8 mouse cellular contexts compared by ENCODE assay signal in genomic region chr9:31280366-31281010, GRCm38 (mm10). TPM values are rescaled to one million over a fixed set of nuclear protein-coding genes. Genes with fewer than 3 reads are reported as not detected.
DNase-seq lines count a peak whose midpoint lies in the region; ATAC-seq lines count a peak whose summit lies in the region.

Prdm10 (plus strand) TSS chr9:31280538.

- peak; percentile 95 for DNase-seq in B cell, adult 2 months
- peak; percentile 98 for DNase-seq in brain, adult 2 months (ENCODE audit: low read depth, low spot score)
- DNase-seq in liver, embryonic 11.5 days (ENCODE audit: low spot score): peak; percentile 97
- DNase-seq in naive thymus-derived CD4-positive, alpha-beta T cell, adult 2 months (ENCODE audit: low read depth): peak; percentile 96

- WGBS in heart, embryonic 11.5 days (ENCODE audit: insufficient replicate concordance): 1% methylated on average over 45 of the region's 45 CpGs
- whole genome bisulfite sequencing in kidney, embryonic 16.5 days: 0% methylated on average over 38 of the region's 45 CpGs
- WGBS in liver, embryonic 11.5 days: 1% methylated on average over 44 of the region's 45 CpGs
- under 1% methylated on average over 44 of the region's 45 CpGs for WGBS in stomach, embryonic 14.5 days

- H3K27me3 ChIP-seq in heart, embryonic 11.5 days (ENCODE audit: control insufficient read depth, insufficient read depth, low read length): no peaks in the 10 kb centered on the region
- no peaks in the 10 kb centered on the region for H3K27me3 ChIP-seq in kidney, embryonic 16.5 days (ENCODE audit: insufficient read depth, low read length)
- H3K27me3 ChIP-seq in liver, embryonic 11.5 days (replicated peaks; ENCODE audit: control insufficient read depth, insufficient read depth, low read length): no peaks in the 10 kb centered on the region
- H3K27me3 ChIP-seq in stomach, embryonic 14.5 days (ENCODE audit: control insufficient read depth, insufficient read depth, low read length): no peaks in the 10 kb centered on the region

- H3K4me2 ChIP-seq in heart, embryonic 11.5 days: peak within 1 kb of the TSS; percentile 64
- peak within 1 kb of the TSS; percentile 68 for H3K4me2 ChIP-seq in kidney, embryonic 16.5 days (replicated peaks; ENCODE audit: low read depth, low read length)
- peak within 1 kb of the TSS; percentile 85 for H3K4me2 ChIP-seq in liver, embryonic 11.5 days
- peak within 1 kb of the TSS; percentile 65 for H3K4me2 ChIP-seq in stomach, embryonic 14.5 days (replicated peaks; ENCODE audit: low read depth, low read length)

- no peaks in the 10 kb centered on the region for H3K9me3 ChIP-seq in heart, embryonic 11.5 days (replicated peaks; ENCODE audit: control insufficient read depth, low read length)
- no peaks in the 10 kb centered on the region for H3K9me3 ChIP-seq in kidney, embryonic 16.5 days (ENCODE audit: low read length)
- no peaks in the 10 kb centered on the region for H3K9me3 ChIP-seq in liver, embryonic 11.5 days (ENCODE audit: control insufficient read depth, low read length)
- no peaks in the 10 kb centered on the region for H3K9me3 ChIP-seq in stomach, embryonic 14.5 days (ENCODE audit: control insufficient read depth, low read depth, low read length)

- H3K4me1 ChIP-seq in heart, embryonic 11.5 days (ENCODE audit: control insufficient read depth, insufficient read depth, low read length): peaks cover 3% of the 10 kb centered on the region; the same call in 1 of the 2 replicates
- peaks cover 18% of the 10 kb centered on the region for H3K4me1 ChIP-seq in kidney, embryonic 16.5 days (ENCODE audit: insufficient read depth, low read length)
- H3K4me1 ChIP-seq in liver, embryonic 11.5 days (replicated peaks; ENCODE audit: control insufficient read depth, insufficient read depth, low read length): peaks cover 35% of the 10 kb centered on the region
- H3K4me1 ChIP-seq in stomach, embryonic 14.5 days (ENCODE audit: control insufficient read depth, insufficient read depth, low read length): peaks cover 7% of the 10 kb centered on the region; the same call in 1 of the 2 replicates

- ATAC-seq in erythroblast, adult 5-6 weeks (replicated peaks; ENCODE audit: low FRiP score, poor library complexity, severe bottlenecking): peak; percentile 86
- ATAC-seq in heart, embryonic 11.5 days (replicated peaks; ENCODE audit: insufficient number of reproducible peaks, low FRiP score, low TSS enrichment): peak; percentile 91
- peak; percentile 95 for ATAC-seq in kidney, embryonic 16.5 days (ENCODE audit: low FRiP score, low TSS enrichment)
- peak; percentile 88 for ATAC-seq in liver, embryonic 11.5 days (replicated peaks; ENCODE audit: low FRiP score)
- ATAC-seq in stomach, embryonic 14.5 days (ENCODE audit: insufficient number of reproducible peaks, insufficient read depth, low FRiP score, low read depth): peak; percentile 92

- H3K27ac ChIP-seq in heart, embryonic 11.5 days (ENCODE audit: low read depth, low read length): peak within 1 kb of the TSS; percentile 99
- peak within 1 kb of the TSS; percentile 99 for H3K27ac ChIP-seq in kidney, embryonic 16.5 days (ENCODE audit: low read length)
- peak within 1 kb of the TSS; percentile 97 for H3K27ac ChIP-seq in liver, embryonic 11.5 days (ENCODE audit: low read depth, low read length)
- peak within 1 kb of the TSS; percentile 98 for H3K27ac ChIP-seq in stomach, embryonic 14.5 days (ENCODE audit: low read length)

- H3K4me3 ChIP-seq in heart, embryonic 11.5 days (ENCODE audit: low read depth, low read length): peak within 1 kb of the TSS; percentile 91
- peak within 1 kb of the TSS; percentile 67 for H3K4me3 ChIP-seq in kidney, embryonic 16.5 days (ENCODE audit: low read length)
- peak within 1 kb of the TSS; percentile 81 for H3K4me3 ChIP-seq in liver, embryonic 11.5 days (ENCODE audit: low read depth, low read length)
- peak within 1 kb of the TSS; percentile 79 for H3K4me3 ChIP-seq in stomach, embryonic 14.5 days (ENCODE audit: low read depth, low read length)

- H3K36me3 ChIP-seq in heart, embryonic 11.5 days (ENCODE audit: control insufficient read depth, insufficient read depth, low read length): no peaks in the 10 kb centered on the region
- H3K36me3 ChIP-seq in kidney, embryonic 16.5 days (ENCODE audit: insufficient read depth, low read length): 0 out of 2 replicates have a peak, but pooled peaks cover 2% of the 10 kb centered on the region
- H3K36me3 ChIP-seq in liver, embryonic 11.5 days (ENCODE audit: control insufficient read depth, insufficient read depth, low read length): no peaks in the 10 kb centered on the region
- H3K36me3 ChIP-seq in stomach, embryonic 14.5 days (ENCODE audit: control insufficient read depth, insufficient read depth, low read length): no peaks in the 10 kb centered on the region

- peak within 1 kb of the TSS; percentile 90 for H3K9ac ChIP-seq in heart, embryonic 11.5 days (ENCODE audit: low read depth, low read length)
- peak within 1 kb of the TSS; percentile 89 for H3K9ac ChIP-seq in kidney, embryonic 16.5 days (replicated peaks; ENCODE audit: low read length)
- peak within 1 kb of the TSS; percentile 97 for H3K9ac ChIP-seq in liver, embryonic 11.5 days (ENCODE audit: low read depth, low read length)
- peak within 1 kb of the TSS; percentile 97 for H3K9ac ChIP-seq in stomach, embryonic 14.5 days (replicated peaks; ENCODE audit: low read depth, low read length)

RNA-seq across cellular contexts. Expression of gene Prdm10, which starts in this region (rescaled TPM):
- total RNA-seq in erythroblast, adult 5-6 weeks (2015; ENCODE audit: low replicate concordance): 4.2 and 9.2 TPM in 2 replicates
- 7.1 and 17.3 TPM in 2 replicates for total RNA-seq in erythroblast, adult 5-6 weeks (2017; ENCODE audit: low replicate concordance)
- polyA plus RNA-seq in heart, embryonic 11.5 days (2014; fragmentation: Nextera tagmentation; extraction: Ambion mirVana): 4.7 and 5.5 TPM in 2 replicates
- 5.4 and 5.8 TPM in 2 replicates for polyA plus RNA-seq in kidney, embryonic 16.5 days (2015; fragmentation: Nextera tagmentation; extraction: Ambion mirVana)
- 5.7 and 6.5 TPM in 2 replicates for polyA plus RNA-seq in liver, embryonic 11.5 days (2014; fragmentation: Nextera tagmentation; extraction: Ambion mirVana)
- polyA plus RNA-seq in stomach, embryonic 14.5 days (2014; fragmentation: Nextera tagmentation; extraction: Ambion mirVana): 7.1 and 7.8 TPM in 2 replicates

Comparison
In these comparisons a context has a peak if more than half of its experiments do, and no peak if none do; other contexts are left out.
1. Peak in every context shown above with its lines: DNase-seq, ATAC-seq, H3K4me3 ChIP-seq and H3K27ac ChIP-seq.